Mouse (Mus musculus): Measurements from ENCODE around the gene 4930438A08Rik. TPM values are rescaled to one million over a fixed set of nuclear protein-coding genes. Genes with fewer than 3 reads are reported as not detected.

The 4930438A08Rik gene
- polyA plus RNA-seq, 1 experiment: 0.07 TPM

DNA sequence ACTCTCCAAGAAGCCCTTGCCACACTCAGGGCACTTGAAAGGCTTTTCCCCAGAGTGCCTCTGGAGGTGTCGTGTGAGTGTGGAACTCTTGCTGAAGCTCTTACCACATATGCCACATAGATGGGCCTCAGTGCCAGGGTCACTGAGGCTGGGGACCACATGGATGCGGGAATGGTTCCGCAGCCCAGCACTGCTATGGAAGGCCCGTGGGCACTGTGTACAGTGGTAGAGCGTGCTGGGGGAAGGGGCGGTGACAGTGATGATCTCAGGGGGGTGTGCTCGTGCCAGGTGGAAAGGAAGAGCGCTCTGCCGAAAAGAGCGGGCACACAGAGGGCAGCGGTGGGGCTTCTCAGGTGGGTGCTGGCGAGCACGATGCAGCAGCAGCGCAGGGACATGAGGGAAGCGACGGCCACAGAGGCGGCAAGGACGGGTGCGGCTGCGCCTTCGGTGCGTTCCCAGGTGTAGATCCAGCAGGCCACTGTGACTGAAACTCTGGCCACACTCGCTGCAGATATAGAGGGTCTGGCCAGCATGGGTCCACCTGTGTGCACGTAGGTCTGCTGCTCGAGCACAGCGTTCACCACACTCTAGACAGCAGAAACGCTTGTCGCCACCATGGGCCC lies 42.3 kb downstream of the 4930438A08Rik start:
- TF ChIP-seq CTCF (IDR thresholded peaks at IDR 0.05; ENCODE audit: borderline replicate concordance, control insufficient read depth, extremely low read depth, insufficient read depth, low read length, poor library complexity) (no peak), POLR2A (IDR thresholded peaks at IDR 0.05; ENCODE audit: control insufficient read depth, extremely low read depth, insufficient read depth, low read length, poor library complexity) (no peak)
- H3K4me3 ChIP-seq (ENCODE audit: control insufficient read depth, insufficient read depth, low read length): no peak overlapping the region
- no peaks in the 10 kb centered on the region for H3K4me1 ChIP-seq (replicated peaks; ENCODE audit: control insufficient read depth, insufficient read depth, low read length)
- no peak overlapping the region for H3K27ac ChIP-seq (ENCODE audit: control insufficient read depth, insufficient read depth, low read length)
- H3K27me3 ChIP-seq (ENCODE audit: control insufficient read depth, insufficient read depth, low read length): no peaks in the 10 kb centered on the region
- peaks cover 16% of the 10 kb centered on the region for H3K36me3 ChIP-seq (ENCODE audit: control insufficient read depth, insufficient read depth, low read length)
- WGBS: 97% methylated on average over 28 of the region's 28 CpGs
- no peak for DNase-seq

- H3K4me1 ChIP-seq (replicated peaks; ENCODE audit: control insufficient read depth, insufficient read depth, low read length): peaks cover 9% of the 10 kb centered on the region
- H3K27ac ChIP-seq (ENCODE audit: control insufficient read depth, insufficient read depth, low read length): no peak overlapping the region; the same call in 1 of the 2 replicates
- H3K36me3 ChIP-seq (ENCODE audit: control insufficient read depth, insufficient read depth, low read length): peaks cover 9% of the 10 kb centered on the region
- WGBS: under 1% methylated on average over 63 of the region's 63 CpGs
- no peaks in the 10 kb centered on the region for H3K27me3 ChIP-seq (ENCODE audit: control insufficient read depth, insufficient read depth, low read length)
- DNase-seq: peak; percentile 97
- H3K4me3 ChIP-seq (ENCODE audit: control insufficient read depth, insufficient read depth, low read length): peak overlapping the region; percentile 88
- TF ChIP-seq CTCF (IDR thresholded peaks at IDR 0.05; ENCODE audit: borderline replicate concordance, control insufficient read depth, extremely low read depth, insufficient read depth, low read length, poor library complexity) (0 out of 2 replicates have a peak, but pooled peaks have one; percentile 9), POLR2A (IDR thresholded peaks at IDR 0.05; ENCODE audit: control insufficient read depth, extremely low read depth, insufficient read depth, low read length, poor library complexity) (peak; percentile 70)
Observed at GRCm38 (mm10) chr11:58322824-58323569, 48.4 kb downstream of the 4930438A08Rik start.

- no peak for DNase-seq
- no peak overlapping the region for H3K27ac ChIP-seq (ENCODE audit: control insufficient read depth, insufficient read depth, low read length)
- peaks cover 4% of the 10 kb centered on the region; the same call in 1 of the 2 replicates for H3K36me3 ChIP-seq (ENCODE audit: control insufficient read depth, insufficient read depth, low read length)
- peaks cover 9% of the 10 kb centered on the region for H3K4me1 ChIP-seq (replicated peaks; ENCODE audit: control insufficient read depth, insufficient read depth, low read length)
- no peaks in the 10 kb centered on the region for H3K27me3 ChIP-seq (ENCODE audit: control insufficient read depth, insufficient read depth, low read length)
- WGBS: 18% methylated on average over 24 of the region's 24 CpGs
- peak overlapping the region; percentile 57 for H3K4me3 ChIP-seq (ENCODE audit: control insufficient read depth, insufficient read depth, low read length)
- TF ChIP-seq CTCF (IDR thresholded peaks at IDR 0.05; ENCODE audit: borderline replicate concordance, control insufficient read depth, extremely low read depth, insufficient read depth, low read length, poor library complexity) (no peak), POLR2A (IDR thresholded peaks at IDR 0.05; ENCODE audit: control insufficient read depth, extremely low read depth, insufficient read depth, low read length, poor library complexity) (no peak)
Observed at GRCm38 (mm10) chr11:58323570-58324340, 49.2 kb downstream of the 4930438A08Rik start.

- Histone ChIP-seq H3K4me1 (replicated peaks; ENCODE audit: control insufficient read depth, insufficient read depth, low read length) (peaks cover 12% of the 10 kb centered on the region), H3K27me3 (ENCODE audit: control insufficient read depth, insufficient read depth, low read length) (no peaks in the 10 kb centered on the region), H3K36me3 (ENCODE audit: control insufficient read depth, insufficient read depth, low read length) (no peaks in the 10 kb centered on the region), H3K27ac (ENCODE audit: control insufficient read depth, insufficient read depth, low read length) (no peak overlapping the region), H3K4me3 (ENCODE audit: control insufficient read depth, insufficient read depth, low read length) (no peak overlapping the region)
- 93% methylated on average over 3 of the region's 3 CpGs for WGBS
- DNase-seq: no peak
- TF ChIP-seq CTCF (IDR thresholded peaks at IDR 0.05; ENCODE audit: borderline replicate concordance, control insufficient read depth, extremely low read depth, insufficient read depth, low read length, poor library complexity) (no peak), POLR2A (IDR thresholded peaks at IDR 0.05; ENCODE audit: control insufficient read depth, extremely low read depth, insufficient read depth, low read length, poor library complexity) (no peak)
Observed at GRCm38 (mm10) chr11:58324614-58325229, 50.1 kb downstream of the 4930438A08Rik start.

GRCm38 (mm10) chr11:58326781-58327180 lies 52.2 kb downstream of the 4930438A08Rik start:
- H3K36me3 ChIP-seq (ENCODE audit: control insufficient read depth, insufficient read depth, low read length): no peaks in the 10 kb centered on the region
- no peak for TF ChIP-seq POLR2A (IDR thresholded peaks at IDR 0.05; ENCODE audit: control insufficient read depth, extremely low read depth, insufficient read depth, low read length, poor library complexity)
- TF ChIP-seq CTCF (IDR thresholded peaks at IDR 0.05; ENCODE audit: borderline replicate concordance, control insufficient read depth, extremely low read depth, insufficient read depth, low read length, poor library complexity): no peak
- H3K27ac ChIP-seq (ENCODE audit: control insufficient read depth, insufficient read depth, low read length): no peak overlapping the region
- 98% methylated on average over 3 of the region's 3 CpGs for WGBS
- H3K27me3 ChIP-seq (ENCODE audit: control insufficient read depth, insufficient read depth, low read length): no peaks in the 10 kb centered on the region
- peaks cover 22% of the 10 kb centered on the region for H3K4me1 ChIP-seq (replicated peaks; ENCODE audit: control insufficient read depth, insufficient read depth, low read length)
- no peak for DNase-seq
- no peak overlapping the region for H3K4me3 ChIP-seq (ENCODE audit: control insufficient read depth, insufficient read depth, low read length)

DNA sequence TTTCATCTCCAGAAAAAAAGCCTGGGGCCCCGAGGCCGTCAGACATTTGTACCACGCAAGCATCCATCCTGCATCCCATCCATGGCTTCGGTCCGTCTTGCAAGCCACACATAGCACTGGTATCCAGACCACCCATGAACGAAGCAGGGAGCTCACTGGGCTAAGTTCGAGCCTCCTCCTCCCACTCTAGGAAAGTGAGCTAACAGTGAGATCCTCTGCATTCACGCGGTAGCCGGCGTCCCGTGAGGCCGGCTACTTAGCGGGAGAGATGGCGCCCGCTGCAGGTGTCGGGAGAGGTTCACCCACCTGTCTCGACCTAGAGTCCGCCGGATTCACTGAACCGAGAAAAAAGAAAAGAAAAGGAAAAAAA lies 55.3 kb downstream of the 4930438A08Rik start:
- under 1% methylated on average over 21 of the region's 21 CpGs for WGBS

More for the DNA sequence above, 55.3 kb downstream of the 4930438A08Rik start:
- H3K36me3 ChIP-seq (ENCODE audit: control insufficient read depth, insufficient read depth, low read length): no peaks in the 10 kb centered on the region
- peak overlapping the region; percentile 91 for H3K4me3 ChIP-seq (ENCODE audit: control insufficient read depth, insufficient read depth, low read length)
- H3K27me3 ChIP-seq (ENCODE audit: control insufficient read depth, insufficient read depth, low read length): no peaks in the 10 kb centered on the region
- DNase-seq: no peak
- TF ChIP-seq POLR2A (IDR thresholded peaks at IDR 0.05; ENCODE audit: control insufficient read depth, extremely low read depth, insufficient read depth, low read length, poor library complexity) (no peak), CTCF (IDR thresholded peaks at IDR 0.05; ENCODE audit: borderline replicate concordance, control insufficient read depth, extremely low read depth, insufficient read depth, low read length, poor library complexity) (no peak)
- H3K4me1 ChIP-seq (replicated peaks; ENCODE audit: control insufficient read depth, insufficient read depth, low read length): peaks cover 13% of the 10 kb centered on the region
- peak overlapping the region; percentile 70 for H3K27ac ChIP-seq (ENCODE audit: control insufficient read depth, insufficient read depth, low read length)
